Mouse (Mus musculus) cerebellum, postnatal 4 days (tissue): ENCODE measurements around the gene Serping1.
"Not testable (repeated sequence)": the region's sequence is repeated elsewhere in the genome, so short reads cannot be mapped to it uniquely, and the experiment has no call there.

ENCODE experiments used
- DNase-seq, 2 experiments: peaks; one replicate each; pipeline ENCODE4 v3.0.0; 2022; ENCODE audit warnings: low spot score in 2 of 2, mixed read lengths in 1 of 2

Gene Serping1

GRCm38 (mm10) chr2:84738271-84738911, 36.9 kb downstream of the Serping1 start:
- peak in 1 of 2 experiments; percentile 26 for DNase-seq

GRCm38 (mm10) chr2:84737451-84737925, 37.8 kb downstream of the Serping1 start:
- DNase-seq = peak in 1 of 2 experiments; percentile 27

GRCm38 (mm10) chr2:84736312-84737161, 38.7 kb downstream of the Serping1 start:
- DNase-seq = no peak

DNA sequence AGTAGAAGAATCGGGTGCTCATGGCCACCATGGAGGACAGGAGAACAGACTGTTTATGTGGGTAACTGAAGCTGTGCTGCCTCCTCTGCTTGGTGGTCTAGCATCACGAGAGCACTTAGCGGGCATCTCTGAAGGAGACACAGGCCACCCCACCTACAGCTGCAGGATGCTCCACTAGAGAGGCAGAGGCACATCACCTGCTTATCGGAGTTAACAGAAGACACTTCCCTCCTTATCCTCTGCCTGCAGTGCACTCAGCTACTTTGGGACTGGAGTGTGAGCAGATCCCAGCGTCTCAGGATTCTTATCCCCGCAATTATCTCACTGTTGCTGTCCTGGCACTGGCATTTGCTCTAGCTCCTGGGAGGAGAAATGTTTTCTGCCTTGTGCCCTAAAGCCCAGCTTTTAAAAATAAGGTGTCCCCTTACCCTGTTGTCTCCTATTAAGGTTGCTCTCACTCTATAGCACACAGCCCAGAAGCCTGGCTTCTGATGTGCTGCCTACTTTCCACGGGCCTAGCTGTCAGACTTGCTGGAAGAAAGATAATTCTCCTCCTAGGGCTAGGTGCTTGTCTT, 39.8 kb downstream of the Serping1 start:
- no peak for DNase-seq

GRCm38 (mm10) chr2:84734919-84735318, 40.3 kb downstream of the Serping1 start:
- no peak for DNase-seq

DNA sequence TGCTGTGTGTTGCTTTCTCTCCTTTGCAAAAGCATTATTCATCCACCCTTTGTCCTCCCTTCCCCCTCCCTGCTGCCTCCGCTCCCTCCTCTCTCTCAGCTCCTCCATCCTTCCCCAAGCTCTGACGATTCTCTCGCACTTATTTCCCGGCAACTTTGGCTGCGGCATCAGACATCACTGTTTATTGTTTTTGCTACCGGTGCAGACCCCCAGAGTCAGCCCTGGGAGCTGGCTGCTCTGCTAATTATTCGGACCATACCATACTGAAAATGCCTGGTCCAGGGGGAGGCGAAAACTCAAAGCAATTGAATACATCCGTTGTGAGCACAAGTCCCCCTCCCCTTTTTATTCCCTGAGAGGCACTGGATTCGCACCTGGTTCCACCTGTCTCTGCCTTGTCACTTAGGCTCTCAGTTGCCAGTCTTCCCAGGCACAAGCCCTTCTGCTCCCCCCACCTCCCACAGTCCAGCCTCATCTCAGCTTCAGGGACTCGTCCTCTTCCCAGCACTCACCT, 40.8 kb downstream of the Serping1 start:
- peak in 1 of 2 experiments; percentile 51 for DNase-seq

GRCm38 (mm10) chr2:84733579-84734300, 41.5 kb downstream of the Serping1 start, which contains the start of gene Ypel4:
Gene Ypel4 (plus strand): TSS chr2:84734058.
- DNase-seq = peak; percentile 34 to 60

DNA sequence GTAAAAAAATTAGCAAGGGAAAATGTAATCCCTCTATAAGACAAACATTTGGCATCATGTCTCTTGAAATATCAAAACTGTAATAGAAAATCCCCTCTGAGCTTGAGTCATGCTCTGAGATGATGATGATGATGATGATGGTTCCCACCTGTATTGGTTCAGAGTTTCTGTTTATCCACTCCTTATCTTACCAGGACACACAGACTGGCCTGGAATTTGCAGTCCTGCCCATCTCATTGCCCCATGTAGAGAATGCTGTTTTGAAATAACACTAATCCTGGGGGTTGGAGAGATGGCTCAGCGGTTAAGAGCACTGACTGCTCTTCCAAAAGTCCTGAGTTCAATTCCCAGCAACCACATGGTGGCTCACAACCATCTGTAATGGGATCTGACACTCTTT, 42.9 kb downstream of the Serping1 start:
- no peak for DNase-seq

DNA sequence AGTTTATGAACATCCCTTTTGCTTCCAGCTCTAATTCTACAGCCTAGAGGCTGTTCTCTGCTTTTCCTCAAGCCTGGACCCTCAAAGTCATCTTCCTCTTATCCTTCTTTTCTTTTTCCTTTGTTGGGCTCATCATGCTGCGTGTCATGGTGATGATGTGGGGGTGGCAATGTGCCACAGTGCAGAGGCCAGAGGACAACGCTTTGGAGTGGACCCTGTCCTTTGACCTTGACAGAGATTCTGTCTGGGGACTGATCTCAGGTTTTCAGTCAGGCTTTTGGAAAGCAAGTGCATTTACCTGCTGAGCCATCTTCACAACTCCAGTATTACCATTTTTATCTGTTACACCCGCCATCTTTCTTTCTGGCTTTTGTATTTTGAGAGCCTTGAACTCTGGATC, 44.0 kb downstream of the Serping1 start:
- no peak for DNase-seq

- not testable (repeated sequence) for DNase-seq
These were observed 47.1 kb downstream of the Serping1 start for GRCm38 (mm10) chr2:84728191-84728590.

DNA sequence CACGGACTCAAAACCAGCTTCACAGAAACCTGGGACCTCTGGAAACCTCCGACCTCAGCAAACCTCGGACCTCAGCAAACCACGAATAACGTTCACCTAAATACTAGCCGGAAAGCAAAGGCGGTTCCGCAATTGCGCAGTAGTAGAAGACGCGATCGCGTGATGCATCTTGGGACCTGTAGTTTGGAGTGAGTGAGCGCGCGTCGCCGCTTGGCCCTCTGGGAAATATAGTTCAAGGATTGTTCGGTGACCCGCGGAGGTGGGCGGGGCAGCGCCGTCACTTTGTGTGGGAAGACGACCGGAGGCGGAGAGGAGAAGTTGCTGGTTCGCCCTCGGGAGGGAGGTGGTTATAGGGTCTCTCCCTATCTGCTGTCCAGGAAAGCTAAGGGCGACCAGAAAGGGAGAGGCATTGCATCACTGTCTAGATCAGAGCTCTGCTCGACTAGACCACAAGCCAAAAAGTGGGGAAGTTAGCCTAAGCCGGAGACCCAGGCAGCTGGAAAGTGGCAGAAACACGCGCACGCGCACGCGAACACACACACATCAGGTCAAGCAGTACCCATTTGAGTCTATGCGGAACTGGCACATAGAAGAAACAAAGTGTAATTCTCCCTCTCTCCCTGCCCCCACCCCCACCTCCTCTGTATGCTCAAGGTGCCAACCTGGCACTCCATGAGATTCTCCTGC, 47.9 kb downstream of the Serping1 start, which contains the start of gene Clp1:
TSS of gene Clp1 (minus strand) at position 179 of the 687 bp plus-strand sequence.
- DNase-seq = peak; percentile 80 to 93

DNA sequence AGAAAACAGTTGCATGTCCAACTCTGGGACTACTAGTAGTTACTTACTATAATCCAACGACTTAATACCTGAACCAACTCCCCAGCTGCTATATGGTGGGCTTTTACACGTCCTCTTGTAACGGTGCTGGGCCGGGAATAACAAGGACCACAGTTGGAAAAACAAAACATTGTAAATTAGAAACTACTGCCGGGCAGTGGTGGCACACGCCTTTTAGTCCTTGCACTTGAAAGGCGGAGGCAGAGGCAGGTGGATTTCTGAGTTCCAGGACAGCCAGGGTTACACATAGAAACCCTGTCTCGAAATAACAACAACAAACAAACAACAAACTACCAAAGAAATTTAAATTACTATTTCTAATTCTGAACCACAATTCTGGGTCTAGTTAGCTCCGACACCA, 48.5 kb downstream of the Serping1 start:
- DNase-seq = no peak

- DNase-seq = no peak
These were observed 49.5 kb downstream of the Serping1 start for GRCm38 (mm10) chr2:84725770-84726169.

- DNase-seq = no peak
These were observed 51.4 kb downstream of the Serping1 start for GRCm38 (mm10) chr2:84723856-84724255.

GRCm38 (mm10) chr2:84721182-84721581, 54.1 kb downstream of the Serping1 start:
- no peak for DNase-seq

DNA sequence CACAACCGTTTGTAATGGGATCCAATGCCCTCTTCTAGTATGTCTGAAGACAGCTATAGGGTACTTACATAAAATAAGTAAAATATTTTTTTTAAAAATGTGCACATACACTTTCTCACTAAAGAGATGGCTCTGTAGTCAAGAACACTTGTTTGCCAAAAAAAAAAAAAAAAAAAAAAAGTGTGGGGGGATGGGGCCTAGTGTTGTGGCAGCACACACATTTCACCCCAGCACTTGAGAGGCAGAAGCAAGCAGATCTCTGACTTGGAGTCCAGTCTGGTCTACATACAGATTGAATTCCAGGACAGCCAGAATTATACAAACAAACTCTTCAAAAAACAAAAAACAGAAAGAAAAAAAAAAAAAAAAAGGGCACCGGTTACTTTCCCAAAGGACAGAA, 54.5 kb downstream of the Serping1 start:
- DNase-seq = no peak

- DNase-seq = no peak
These were observed 57.9 kb downstream of the Serping1 start for GRCm38 (mm10) chr2:84717357-84717756.

DNA sequence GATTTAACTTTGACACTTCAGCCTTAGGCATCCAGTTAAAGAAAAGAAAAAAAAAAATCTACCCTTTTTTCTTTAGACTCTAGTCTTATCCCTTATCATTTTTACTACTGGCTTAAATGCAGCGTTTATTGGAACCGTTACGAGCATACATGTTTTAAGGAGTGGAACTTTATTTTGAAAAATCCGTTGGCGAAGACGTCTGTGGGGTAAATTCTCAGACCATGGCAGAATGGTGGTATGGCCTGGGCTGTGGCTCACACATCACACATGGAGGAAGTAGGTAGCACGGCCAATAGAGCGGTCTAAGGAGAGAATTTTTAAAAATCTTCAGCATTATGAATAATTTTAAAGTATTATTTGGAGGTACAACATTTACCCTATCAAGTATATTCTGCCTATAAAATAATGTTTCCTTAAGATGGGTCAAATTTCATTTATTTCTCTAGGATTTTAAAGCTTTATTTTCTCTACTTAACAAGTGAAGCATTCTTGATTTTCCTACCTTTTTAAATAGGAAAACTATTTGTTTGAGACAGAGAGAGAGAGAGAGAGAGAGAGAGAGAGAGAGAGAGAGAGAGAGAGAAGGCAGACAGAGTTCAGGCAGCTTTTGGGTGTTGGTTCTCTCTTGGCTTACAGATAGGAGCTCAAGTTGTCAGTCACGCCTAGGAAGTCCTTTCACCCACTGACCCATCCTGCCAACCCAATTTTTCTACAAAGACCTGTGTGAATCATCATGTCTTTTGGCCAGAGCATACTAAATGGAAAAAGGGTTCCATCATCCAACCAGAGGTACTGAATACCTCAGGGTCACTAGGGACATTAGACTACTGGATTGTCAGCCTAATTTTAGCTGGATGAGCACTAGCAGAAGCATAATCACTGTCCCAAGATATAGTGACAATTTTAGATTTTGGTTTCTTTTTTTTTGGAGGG, 58.6 kb downstream of the Serping1 start:
- no peak for DNase-seq

GRCm38 (mm10) chr2:84715562-84716361, 59.5 kb downstream of the Serping1 start:
- peak in 1 of 2 experiments; percentile 48 for DNase-seq
